ENCODE assay signal across 9 mouse cellular contexts in genomic region chr19:37703902-37704509, GRCm38 (mm10). TPM values are rescaled to one million over a fixed set of nuclear protein-coding genes. Genes with fewer than 3 reads are reported as not detected.
DNase-seq lines count a peak whose midpoint lies in the region; ATAC-seq and TF ChIP-seq lines count a peak whose summit lies in the region.
"Had no signal": no experiment of that assay in that cellular context is flagged by ENCODE, and none has a peak within 500 bp of the region (broad histone marks: within the 10 kb centered on the region; RNA-seq: fewer than 3 reads in every experiment).

No protein-coding gene starts in this region.

- H3K36me3 ChIP-seq in liver, postnatal 0 days (replicated peaks; ENCODE audit: insufficient read depth, low read length): no peaks in the 10 kb centered on the region
- H3K36me3 ChIP-seq in thymus, adult 2 months (ENCODE audit: control insufficient read depth, insufficient read depth, low read length): no peaks in the 10 kb centered on the region
- H3K36me3 ChIP-seq: embryonic facial prominence, embryonic 12.5 days had no signal

- no peak overlapping the region for H3K27ac ChIP-seq in liver, postnatal 0 days (ENCODE audit: low read depth)
- H3K27ac ChIP-seq in thymus, adult 2 months (ENCODE audit: control insufficient read depth, insufficient read depth, low read length): no peak overlapping the region
- H3K27ac ChIP-seq: embryonic facial prominence, embryonic 12.5 days had no signal

- TF ChIP-seq EP300 in liver, postnatal 0 days (IDR thresholded peaks at IDR 0.05; ENCODE audit: low read depth): no peak

- ATAC-seq in common myeloid progenitor, adult 5-6 weeks (replicated peaks; ENCODE audit: low read depth, poor library complexity, severe bottlenecking): peak; percentile 77
- ATAC-seq in liver, postnatal 0 days: no peak; the same call in 1 of the 2 replicates
- peak; percentile 62 for ATAC-seq in neutrophil, adult 5-6 weeks (ENCODE audit: extremely low read depth, insufficient number of reproducible peaks, low FRiP score, poor library complexity, severe bottlenecking)

- H3K4me1 ChIP-seq in liver, postnatal 0 days (ENCODE audit: insufficient read depth): peaks cover 4% of the 10 kb centered on the region; the same call in 1 of the 2 replicates
- no peaks in the 10 kb centered on the region for H3K4me1 ChIP-seq in thymus, adult 2 months (replicated peaks; ENCODE audit: control insufficient read depth, insufficient read depth, low read length)

- DNase-seq in ovary, postnatal 10 days (ENCODE audit: low spot score): peak; percentile 82
- no peak for DNase-seq in ovary, adult 18-20 months (ENCODE audit: low spot score)
- DNase-seq in gastrocnemius, postnatal 4 days (ENCODE audit: low spot score in 2 of 2): peak; percentile 50 to 55
- peak; percentile 87 for DNase-seq in kidney, postnatal 10 days
- peak; percentile 83 for DNase-seq in liver, postnatal 0 days
- peak; percentile 68 for DNase-seq in thymus, adult 2 months

- 5% methylated on average over 3 of the region's 3 CpGs for WGBS in liver, postnatal 0 days (ENCODE audit: insufficient replicate concordance)
- WGBS in thymus, adult 2 months: 4% methylated on average over 3 of the region's 3 CpGs

- H3K27me3 ChIP-seq in liver, postnatal 0 days (ENCODE audit: insufficient read depth, low read length): peaks cover 17% of the 10 kb centered on the region
- H3K27me3 ChIP-seq in thymus, adult 2 months (ENCODE audit: control insufficient read depth, insufficient read depth, low read length): peaks cover 2% of the 10 kb centered on the region; the same call in 1 of the 2 replicates

- H3K9ac ChIP-seq in liver, postnatal 0 days (replicated peaks): no peak overlapping the region
- H3K9ac ChIP-seq: embryonic facial prominence, embryonic 12.5 days had no signal

- H3K9me3 ChIP-seq in liver, postnatal 0 days (ENCODE audit: low read length): no peaks in the 10 kb centered on the region
- H3K9me3 ChIP-seq: embryonic facial prominence, embryonic 12.5 days had no signal

- no peak for TF ChIP-seq POLR2A in thymus, adult 2 months (IDR thresholded peaks at IDR 0.05; ENCODE audit: control insufficient read depth, extremely low read depth, insufficient read depth, low read length, poor library complexity)

- peak; percentile 93 for TF ChIP-seq CTCF in liver, postnatal 0 days (IDR thresholded peaks at IDR 0.05; ENCODE audit: low read depth)
- TF ChIP-seq CTCF in thymus, adult 2 months (IDR thresholded peaks at IDR 0.05; ENCODE audit: borderline replicate concordance, control insufficient read depth, extremely low read depth, insufficient read depth, low read length, poor library complexity): peak; percentile 37; the same call in 1 of the 2 replicates

- no peak overlapping the region for H3K4me3 ChIP-seq in liver, postnatal 0 days (ENCODE audit: low read depth, low read length)
- no peak overlapping the region for H3K4me3 ChIP-seq in thymus, adult 2 months (ENCODE audit: control insufficient read depth, insufficient read depth, low read length)
- H3K4me3 ChIP-seq: embryonic facial prominence, embryonic 12.5 days had no signal

- H3K4me2 ChIP-seq in liver, postnatal 0 days (ENCODE audit: low read depth, low read length): no peak overlapping the region
- H3K4me2 ChIP-seq: embryonic facial prominence, embryonic 12.5 days had no signal

RNA-seq across cellular contexts. Expression of gene Cyp26a1, which starts 6.4 kb away (rescaled TPM):
- not detected in 2 replicates for total RNA-seq in common myeloid progenitor, adult 5-6 weeks (2017)
- under 1 TPM; 0.18 to 0.54 TPM for total RNA-seq in gastrocnemius, postnatal 4 days (2021)
- 0.21 and 0.25 TPM in 2 replicates for polyA plus RNA-seq in liver, postnatal 0 days (2015; fragmentation: Nextera tagmentation; extraction: Ambion mirVana)
- total RNA-seq in neutrophil, adult 5-6 weeks (2017): 0.25 TPM in 1 of 2 replicates, not detected in the other
- polyA plus RNA-seq in thymus, adult 2 months (2012; rRNA removed): 2.3 and 2.8 TPM in 2 replicates

RNA-seq across cellular contexts. Expression of gene Cyp26c1, which starts 18.6 kb away (rescaled TPM):
- total RNA-seq in common myeloid progenitor, adult 5-6 weeks (2017): 0.44 TPM in 1 of 2 replicates, not detected in the other
- total RNA-seq in gastrocnemius, postnatal 4 days (2021): under 1 TPM; 0.25 to 0.26 TPM
- not detected in 2 replicates for polyA plus RNA-seq in liver, postnatal 0 days (2015; fragmentation: Nextera tagmentation; extraction: Ambion mirVana)
- not detected in 2 replicates for total RNA-seq in neutrophil, adult 5-6 weeks (2017)
- 0.13 and 0.28 TPM in 2 replicates for polyA plus RNA-seq in thymus, adult 2 months (2012; rRNA removed)
